Mouse (Mus musculus) E14TG2a.4 (cell line): ENCODE measurements around the gene Baiap2l2.

Experiments used
- CTCF ChIP-seq: conservative IDR thresholded peaks from 2 replicates; pipeline ENCODE4 v1.5.1; 2014; ENCODE audit warnings: low read length
- NANOG ChIP-seq: IDR thresholded peaks from 2 replicates; pipeline ENCODE4 v1.6.1; 2014; ENCODE audit warnings: borderline replicate concordance, low read length, mixed read lengths
- POU5F1 ChIP-seq: IDR thresholded peaks from 2 replicates; pipeline ENCODE4 v1.6.1; 2014; ENCODE audit warnings: low read length, borderline replicate concordance

DNA sequence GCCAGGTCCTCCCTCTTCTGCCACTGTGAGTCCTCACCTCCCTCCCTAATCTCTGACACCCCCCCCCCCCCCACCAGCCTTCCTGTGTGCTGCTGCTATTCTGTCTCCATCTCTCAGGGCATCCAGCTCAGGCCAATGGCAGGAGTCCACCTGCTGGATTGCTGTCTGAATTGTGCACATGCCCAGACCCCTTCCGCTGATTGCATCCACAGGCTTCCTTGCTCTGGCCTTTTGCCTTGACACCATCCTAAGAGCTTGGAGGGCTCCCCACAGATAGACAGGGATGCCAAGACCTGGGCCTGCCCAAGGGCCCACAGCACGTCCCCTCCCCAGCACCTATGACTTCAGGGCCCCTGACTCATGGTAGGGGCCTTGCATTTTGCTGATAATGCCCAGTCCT is 75.0 kb downstream of the Baiap2l2 start:
- TF ChIP-seq CTCF: no peak
- TF ChIP-seq NANOG: no peak
- no peak for TF ChIP-seq POU5F1
